Mouse (Mus musculus): ENCODE measurements around the gene Dock1. TPM values are rescaled to one million over a fixed set of nuclear protein-coding genes. Genes with fewer than 3 reads are reported as not detected.

Dock1 gene
- polyA plus RNA-seq, 1 experiment = 2.1 TPM

DNA sequence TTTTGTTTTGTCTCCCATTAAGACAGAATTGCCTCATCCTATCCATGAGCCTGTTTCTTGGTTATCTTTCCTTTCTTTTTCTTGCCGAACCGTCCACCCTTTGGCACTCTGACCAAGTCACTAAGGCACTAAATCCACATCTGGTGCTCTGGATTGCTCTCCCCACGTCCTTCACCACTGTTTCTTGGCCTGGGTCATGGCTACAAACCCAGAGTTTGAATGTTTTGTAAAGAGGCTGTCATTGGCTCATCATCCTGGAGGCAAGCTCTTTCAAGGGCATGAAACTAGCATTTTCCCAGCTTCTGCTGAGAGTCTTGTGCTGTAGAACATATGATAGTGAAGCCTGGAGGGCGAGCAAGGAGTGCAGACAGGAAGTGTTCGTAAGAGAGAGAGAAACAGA, 416.1 kb downstream of the Dock1 start:
- WGBS = 85% methylated on average over 5 of the region's 5 CpGs
- H3K4me3 ChIP-seq (ENCODE audit: extremely low read depth, insufficient read depth, insufficient read length) = no peak overlapping the region
- no peak overlapping the region for H3K27ac ChIP-seq (ENCODE audit: insufficient read depth, low read length)

DNA sequence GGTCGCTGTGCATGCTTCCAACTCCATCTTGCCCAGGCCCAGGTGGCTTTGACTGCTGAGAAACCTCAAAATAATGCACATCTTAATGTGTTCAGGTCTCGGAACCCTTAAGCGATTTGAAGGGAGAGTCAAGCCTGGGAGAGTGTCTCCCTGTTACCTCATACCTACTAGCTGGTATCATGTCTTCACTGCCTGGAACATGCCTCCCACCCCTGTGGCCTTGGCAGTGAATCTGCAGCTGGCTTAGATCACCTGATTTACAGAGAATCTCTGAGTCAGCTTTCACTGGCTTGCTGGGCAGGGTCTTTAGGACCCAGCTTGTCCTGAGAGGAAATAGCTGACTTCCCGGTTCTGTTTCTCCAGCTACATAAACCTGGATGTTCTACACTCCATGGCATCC, 419.2 kb downstream of the Dock1 start:
- no peaks in the 10 kb centered on the region for H3K4me1 ChIP-seq (ENCODE audit: control insufficient read depth, insufficient read depth, insufficient read length)
- WGBS = 82% methylated on average over 4 of the region's 4 CpGs
- no peaks in the 10 kb centered on the region for H3K27me3 ChIP-seq (ENCODE audit: control insufficient read depth, insufficient read depth, low read length)
- TF ChIP-seq POLR2A (IDR thresholded peaks at IDR 0.05; ENCODE audit: low read depth, low read length) (no peak), CTCF (IDR thresholded peaks at IDR 0.05; ENCODE audit: extremely low read depth, insufficient read depth, insufficient read length, insufficient replicate concordance) (no peak)
- H3K4me3 ChIP-seq (ENCODE audit: extremely low read depth, insufficient read depth, insufficient read length) = no peak overlapping the region
- no peak for DNase-seq (ENCODE audit: low read depth in 1 of 2, low spot score in 2 of 2)
- H3K27ac ChIP-seq (ENCODE audit: insufficient read depth, low read length) = no peak overlapping the region
- H3K36me3 ChIP-seq (ENCODE audit: control insufficient read depth, insufficient read depth, low read length) = no peaks in the 10 kb centered on the region

More for the DNA sequence above, 416.1 kb downstream of the Dock1 start:
- no peak for TF ChIP-seq CTCF (IDR thresholded peaks at IDR 0.05; ENCODE audit: extremely low read depth, insufficient read depth, insufficient read length, insufficient replicate concordance)
- no peak for TF ChIP-seq POLR2A (IDR thresholded peaks at IDR 0.05; ENCODE audit: low read depth, low read length)
- H3K4me1 ChIP-seq (ENCODE audit: control insufficient read depth, insufficient read depth, insufficient read length) = no peaks in the 10 kb centered on the region
- no peak for DNase-seq (ENCODE audit: low read depth in 1 of 2, low spot score in 2 of 2)
- no peaks in the 10 kb centered on the region for H3K27me3 ChIP-seq (ENCODE audit: control insufficient read depth, insufficient read depth, low read length)
- no peaks in the 10 kb centered on the region for H3K36me3 ChIP-seq (ENCODE audit: control insufficient read depth, insufficient read depth, low read length)

DNA sequence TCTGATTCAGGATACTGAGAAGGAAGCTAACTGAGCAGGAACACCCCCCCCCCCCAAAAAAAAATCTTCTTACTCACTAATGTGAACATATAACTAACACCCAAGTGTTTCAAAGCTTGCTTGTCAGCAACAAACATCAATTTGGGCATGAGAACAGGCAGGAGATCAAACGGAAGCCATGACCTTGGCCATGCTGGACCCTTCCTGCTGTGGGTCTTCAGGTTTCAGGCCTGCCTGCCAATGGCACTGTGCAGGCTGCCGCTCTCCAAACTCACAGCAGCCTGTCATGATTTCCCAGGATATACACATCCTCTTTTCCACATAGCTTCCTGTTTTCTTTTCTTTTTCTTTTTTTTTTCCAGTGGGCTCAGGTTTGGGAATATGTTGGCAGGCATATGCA, 423.4 kb downstream of the Dock1 start:
- TF ChIP-seq CTCF (IDR thresholded peaks at IDR 0.05; ENCODE audit: extremely low read depth, insufficient read depth, insufficient read length, insufficient replicate concordance) (no peak), POLR2A (IDR thresholded peaks at IDR 0.05; ENCODE audit: low read depth, low read length) (no peak)
- no peak overlapping the region for H3K4me3 ChIP-seq (ENCODE audit: extremely low read depth, insufficient read depth, insufficient read length)
- WGBS = 86% methylated on average over 2 of the region's 2 CpGs

DNA sequence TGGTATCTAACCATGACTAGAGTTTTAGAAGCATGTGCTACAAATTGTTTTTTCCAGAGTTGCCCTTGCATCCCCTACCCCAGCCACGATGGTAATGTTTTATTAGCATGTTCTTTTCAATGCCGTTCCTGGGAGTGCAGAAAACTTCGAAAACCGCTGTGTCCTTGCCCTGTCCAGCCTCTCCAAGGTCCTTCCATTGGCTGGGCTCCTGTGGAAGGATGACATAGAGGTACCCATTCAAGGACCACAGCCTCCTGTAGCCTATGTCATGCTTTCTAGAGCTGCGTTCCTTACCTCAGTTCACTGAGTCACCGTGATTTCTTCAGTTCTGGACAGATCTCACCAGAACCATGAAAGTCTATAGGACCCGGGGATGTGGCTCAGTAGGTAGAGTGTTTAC, 431.5 kb downstream of the Dock1 start:
- Histone ChIP-seq H3K4me1 (ENCODE audit: control insufficient read depth, insufficient read depth, insufficient read length) (no peaks in the 10 kb centered on the region), H3K36me3 (ENCODE audit: control insufficient read depth, insufficient read depth, low read length) (no peaks in the 10 kb centered on the region), H3K27ac (ENCODE audit: insufficient read depth, low read length) (no peak overlapping the region), H3K4me3 (ENCODE audit: extremely low read depth, insufficient read depth, insufficient read length) (no peak overlapping the region), H3K27me3 (ENCODE audit: control insufficient read depth, insufficient read depth, low read length) (no peaks in the 10 kb centered on the region)
- DNase-seq (ENCODE audit: low read depth in 1 of 2, low spot score in 2 of 2) = no peak
- TF ChIP-seq POLR2A (IDR thresholded peaks at IDR 0.05; ENCODE audit: low read depth, low read length) (no peak), CTCF (IDR thresholded peaks at IDR 0.05; ENCODE audit: extremely low read depth, insufficient read depth, insufficient read length, insufficient replicate concordance) (no peak)
- 92% methylated on average over 7 of the region's 7 CpGs for WGBS

More for the DNA sequence above, 423.4 kb downstream of the Dock1 start:
- H3K36me3 ChIP-seq (ENCODE audit: control insufficient read depth, insufficient read depth, low read length) = no peaks in the 10 kb centered on the region
- no peaks in the 10 kb centered on the region for H3K4me1 ChIP-seq (ENCODE audit: control insufficient read depth, insufficient read depth, insufficient read length)
- no peak for DNase-seq (ENCODE audit: low read depth in 1 of 2, low spot score in 2 of 2)
- H3K27me3 ChIP-seq (ENCODE audit: control insufficient read depth, insufficient read depth, low read length) = no peaks in the 10 kb centered on the region
- H3K27ac ChIP-seq (ENCODE audit: insufficient read depth, low read length) = no peak overlapping the region

DNA sequence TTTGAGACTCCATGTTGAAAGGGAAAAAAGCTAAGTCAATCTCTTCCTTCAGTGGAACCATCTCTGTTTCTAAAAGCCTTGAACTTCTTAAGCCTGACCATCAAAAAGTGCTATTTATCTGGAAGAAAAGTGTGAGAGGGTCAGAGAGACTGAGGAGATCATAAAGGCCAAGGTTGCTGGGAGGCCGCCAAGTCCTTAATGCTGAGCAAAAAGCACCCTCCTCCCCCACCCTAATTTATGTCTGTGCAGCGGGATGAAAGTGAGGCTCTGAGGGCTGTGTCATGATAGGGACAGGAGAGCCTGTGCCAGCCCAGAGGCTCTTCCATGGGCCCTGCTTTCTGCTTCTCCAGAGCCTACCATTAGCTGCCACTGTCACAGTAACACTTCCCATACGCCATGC, 436.1 kb downstream of the Dock1 start:
- no peaks in the 10 kb centered on the region for H3K36me3 ChIP-seq (ENCODE audit: control insufficient read depth, insufficient read depth, low read length)
- no peak overlapping the region for H3K4me3 ChIP-seq (ENCODE audit: extremely low read depth, insufficient read depth, insufficient read length)
- no peak overlapping the region for H3K27ac ChIP-seq (ENCODE audit: insufficient read depth, low read length)
- WGBS = 85% methylated on average over 3 of the region's 3 CpGs
- H3K4me1 ChIP-seq (ENCODE audit: control insufficient read depth, insufficient read depth, insufficient read length) = no peaks in the 10 kb centered on the region
- no peak for TF ChIP-seq POLR2A (IDR thresholded peaks at IDR 0.05; ENCODE audit: low read depth, low read length)
- TF ChIP-seq CTCF (IDR thresholded peaks at IDR 0.05; ENCODE audit: extremely low read depth, insufficient read depth, insufficient read length, insufficient replicate concordance) = no peak
- no peak for DNase-seq (ENCODE audit: low read depth in 1 of 2, low spot score in 2 of 2)
- no peaks in the 10 kb centered on the region for H3K27me3 ChIP-seq (ENCODE audit: control insufficient read depth, insufficient read depth, low read length)

DNA sequence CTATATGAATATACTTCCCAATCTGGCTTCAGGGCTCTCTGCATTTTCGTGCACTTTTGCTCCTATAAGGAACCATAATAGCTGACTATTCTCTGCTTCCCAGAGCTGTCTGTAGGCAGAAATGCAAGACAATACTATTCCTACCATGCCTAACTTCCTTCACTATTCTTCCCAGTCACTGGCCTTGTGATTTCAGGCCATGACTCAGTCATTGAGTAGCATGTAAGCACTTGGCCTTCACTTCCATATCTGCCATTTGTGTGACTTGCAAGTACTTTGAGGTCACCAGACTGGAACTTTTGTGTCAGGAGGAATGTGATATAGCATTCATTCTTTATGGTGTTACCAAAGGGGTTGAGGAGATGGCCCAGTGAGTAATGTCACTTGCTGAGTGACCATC, 439.9 kb downstream of the Dock1 start:
- H3K36me3 ChIP-seq (ENCODE audit: control insufficient read depth, insufficient read depth, low read length) = no peaks in the 10 kb centered on the region
- no peak overlapping the region for H3K27ac ChIP-seq (ENCODE audit: insufficient read depth, low read length)
- no peaks in the 10 kb centered on the region for H3K27me3 ChIP-seq (ENCODE audit: control insufficient read depth, insufficient read depth, low read length)
- H3K4me3 ChIP-seq (ENCODE audit: extremely low read depth, insufficient read depth, insufficient read length) = no peak overlapping the region
- no peak for DNase-seq (ENCODE audit: low read depth in 1 of 2, low spot score in 2 of 2)
- 81% methylated on average over 1 of the region's 1 CpGs for WGBS
- no peaks in the 10 kb centered on the region for H3K4me1 ChIP-seq (ENCODE audit: control insufficient read depth, insufficient read depth, insufficient read length)
- TF ChIP-seq CTCF (IDR thresholded peaks at IDR 0.05; ENCODE audit: extremely low read depth, insufficient read depth, insufficient read length, insufficient replicate concordance) (no peak), POLR2A (IDR thresholded peaks at IDR 0.05; ENCODE audit: low read depth, low read length) (no peak)

DNA sequence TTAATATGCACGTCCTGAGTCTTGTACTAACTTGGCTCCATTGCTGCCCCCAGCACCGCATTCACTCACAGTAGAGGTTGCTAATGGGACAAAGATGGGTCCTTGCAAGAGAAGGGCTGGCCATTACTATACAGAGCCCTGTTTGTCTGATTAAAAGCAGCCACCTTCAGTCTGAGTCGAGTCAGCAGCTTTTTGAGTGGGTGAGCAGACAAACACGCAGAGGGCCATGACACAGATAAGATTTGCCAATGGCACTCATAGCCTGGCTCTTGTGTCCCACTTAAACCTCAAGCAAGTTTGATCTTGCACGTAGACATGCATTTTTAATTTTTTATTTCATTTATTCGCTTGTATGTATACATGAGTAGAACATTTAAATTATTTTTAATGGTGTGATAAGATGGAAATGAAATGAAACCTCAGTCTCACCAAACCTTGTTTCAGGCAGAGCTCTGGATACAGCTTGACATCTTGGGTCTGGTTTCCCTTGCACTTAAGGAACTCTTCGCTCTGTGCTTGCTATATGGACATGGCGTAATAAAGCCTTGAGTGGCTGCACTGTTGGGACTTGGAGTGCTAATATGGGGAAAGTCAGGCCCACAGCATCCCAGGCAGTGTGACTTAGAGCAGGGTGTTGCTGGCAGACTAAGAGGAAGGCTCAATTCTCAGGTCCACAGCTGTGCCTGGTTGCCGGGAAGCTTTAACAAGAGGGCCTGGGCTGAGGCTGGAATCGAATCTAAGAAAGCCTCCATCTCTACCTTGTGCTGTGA, 455.0 kb downstream of the Dock1 start:
- TF ChIP-seq CTCF (IDR thresholded peaks at IDR 0.05; ENCODE audit: extremely low read depth, insufficient read depth, insufficient read length, insufficient replicate concordance) (no peak), POLR2A (IDR thresholded peaks at IDR 0.05; ENCODE audit: low read depth, low read length) (no peak)

More for the DNA sequence above, 455.0 kb downstream of the Dock1 start:
- no peak for DNase-seq (ENCODE audit: low read depth in 1 of 2, low spot score in 2 of 2)
- no peak overlapping the region for H3K27ac ChIP-seq (ENCODE audit: insufficient read depth, low read length)
- WGBS = 91% methylated on average over 10 of the region's 10 CpGs
- H3K4me1 ChIP-seq (ENCODE audit: control insufficient read depth, insufficient read depth, insufficient read length) = no peaks in the 10 kb centered on the region
- no peak overlapping the region for H3K4me3 ChIP-seq (ENCODE audit: extremely low read depth, insufficient read depth, insufficient read length)
- H3K36me3 ChIP-seq (ENCODE audit: control insufficient read depth, insufficient read depth, low read length) = no peaks in the 10 kb centered on the region
- H3K27me3 ChIP-seq (ENCODE audit: control insufficient read depth, insufficient read depth, low read length) = no peaks in the 10 kb centered on the region

Data from spleen, adult 2 months (tissue).